Mouse (Mus musculus) forebrain, embryonic 12.5 days (tissue): ENCODE measurements around the gene Ctnnd2. TPM values are rescaled to one million over a fixed set of nuclear protein-coding genes. Genes with fewer than 3 reads are reported as not detected.

Experiments used
- ATAC-seq: fragments of 200-750 bp; cut with Nextera tagmentation; 2 replicates; pipeline ENCODE4 v1.8.0; 2017; ENCODE audit warnings: moderate TSS enrichment; ENCODE audit not compliant: low FRiP score
- H3K27ac ChIP-seq: fragments of 300-500 bp; sonication (generic); 2 replicates; pipeline ENCODE4 v1.5.1; 2016; ENCODE audit warnings: mild to moderate bottlenecking
- H3K27me3 ChIP-seq: fragments of 300-500 bp; sonication (generic); 2 replicates; pipeline ENCODE4 v1.6.1; 2016; ENCODE audit warnings: mild to moderate bottlenecking
- H3K36me3 ChIP-seq: fragments of 300-500 bp; sonication (generic); replicated peaks from 2 replicates; pipeline ENCODE4 v1.6.1; 2016; ENCODE audit warnings: mild to moderate bottlenecking
- H3K4me1 ChIP-seq: fragments of 300-500 bp; sonication (generic); 2 replicates; pipeline ENCODE4 v1.6.1; 2016
- H3K4me2 ChIP-seq: fragments of 300-500 bp; sonication (generic); 2 replicates; pipeline ENCODE4 v1.6.1; 2016; ENCODE audit warnings: mild to moderate bottlenecking, moderate library complexity
- H3K4me3 ChIP-seq: fragments of 300-500 bp; sonication (generic); replicated peaks from 2 replicates; pipeline ENCODE4 v1.5.1; 2016; ENCODE audit warnings: mild to moderate bottlenecking
- H3K9ac ChIP-seq: fragments of 300-500 bp; sonication (generic); 2 replicates; pipeline ENCODE4 v1.6.1; 2016; ENCODE audit warnings: mild to moderate bottlenecking
- H3K9me3 ChIP-seq: fragments of 300-500 bp; sonication (generic); 2 replicates; pipeline ENCODE4 v1.6.1; 2016
- WGBS: fragments of 180-500 bp; shearing (Covaris S2); methylation state at CpG from one replicate; pipeline ENCODE4 v1.1.7; 2016; 5-methylcytosine and 5-hydroxymethylcytosine counted together
- polyA plus RNA-seq: library from polyadenylated mRNA; unstranded; fragments of >200 nt; fragmentation: Nextera tagmentation; extraction: Ambion mirVana; gene quantifications from 2 replicates; pipeline ENCODE4 v1.2.1, GENCODE M21; 2016

Ctnnd2 gene
- polyA plus RNA-seq, 1 experiment from 2014 or later = 60.2 TPM

GRCm38 (mm10) chr15:30191931-30192668, 19.7 kb downstream of the Ctnnd2 start:
- H3K4me3 ChIP-seq = no peak overlapping the region
- peak; percentile 30; the same call in 1 of the 2 replicates for ATAC-seq
- H3K4me2 ChIP-seq = no peak overlapping the region
- 66% methylated on average over 5 of the region's 5 CpGs for WGBS
- H3K27ac ChIP-seq = no peak overlapping the region
- no peaks in the 10 kb centered on the region for H3K9me3 ChIP-seq
- no peak overlapping the region for H3K9ac ChIP-seq
- H3K4me1 ChIP-seq = peaks cover 6% of the 10 kb centered on the region; the same call in 1 of the 2 replicates
- H3K27me3 ChIP-seq = no peaks in the 10 kb centered on the region
- H3K36me3 ChIP-seq = no peaks in the 10 kb centered on the region

GRCm38 (mm10) chr15:30198429-30198828, 26.0 kb downstream of the Ctnnd2 start:
- no peak overlapping the region for H3K4me3 ChIP-seq
- ATAC-seq = no peak
- H3K4me1 ChIP-seq = no peaks in the 10 kb centered on the region
- H3K9ac ChIP-seq = no peak overlapping the region
- no peak overlapping the region for H3K27ac ChIP-seq
- no peaks in the 10 kb centered on the region for H3K9me3 ChIP-seq
- 88% methylated on average over 3 of the region's 3 CpGs for WGBS
- no peaks in the 10 kb centered on the region for H3K27me3 ChIP-seq
- H3K36me3 ChIP-seq = no peaks in the 10 kb centered on the region
- H3K4me2 ChIP-seq = no peak overlapping the region

GRCm38 (mm10) chr15:30199785-30200184, 27.4 kb downstream of the Ctnnd2 start:
- Histone ChIP-seq H3K4me2 (no peak overlapping the region), H3K4me3 (no peak overlapping the region), H3K9ac (no peak overlapping the region), H3K9me3 (no peaks in the 10 kb centered on the region), H3K27ac (no peak overlapping the region), H3K4me1 (no peaks in the 10 kb centered on the region), H3K27me3 (no peaks in the 10 kb centered on the region), H3K36me3 (no peaks in the 10 kb centered on the region)
- no peak for ATAC-seq
- 94% methylated on average over 1 of the region's 1 CpGs for WGBS

GRCm38 (mm10) chr15:30201211-30201610, 28.8 kb downstream of the Ctnnd2 start:
- H3K4me2 ChIP-seq = no peak overlapping the region
- no peaks in the 10 kb centered on the region for H3K36me3 ChIP-seq
- no peaks in the 10 kb centered on the region for H3K4me1 ChIP-seq
- H3K9me3 ChIP-seq = no peaks in the 10 kb centered on the region
- no peak for ATAC-seq
- H3K27ac ChIP-seq = no peak overlapping the region
- H3K4me3 ChIP-seq = no peak overlapping the region
- 96% methylated on average over 2 of the region's 2 CpGs for WGBS
- no peak overlapping the region for H3K9ac ChIP-seq
- H3K27me3 ChIP-seq = no peaks in the 10 kb centered on the region

- no peaks in the 10 kb centered on the region for H3K9me3 ChIP-seq
- no peaks in the 10 kb centered on the region for H3K27me3 ChIP-seq
- no peaks in the 10 kb centered on the region for H3K4me1 ChIP-seq
- no peak overlapping the region for H3K4me3 ChIP-seq
- H3K9ac ChIP-seq = no peak overlapping the region
- WGBS = 79% methylated on average over 3 of the region's 3 CpGs
- no peak overlapping the region for H3K4me2 ChIP-seq
- ATAC-seq = no peak
- no peak overlapping the region for H3K27ac ChIP-seq
- no peaks in the 10 kb centered on the region for H3K36me3 ChIP-seq
Observed at GRCm38 (mm10) chr15:30201617-30202016, 29.2 kb downstream of the Ctnnd2 start.

GRCm38 (mm10) chr15:30212746-30213145, 40.4 kb downstream of the Ctnnd2 start:
- H3K4me3 ChIP-seq = no peak overlapping the region
- WGBS = 53% methylated on average over 5 of the region's 5 CpGs

GRCm38 (mm10) chr15:30215871-30216270, 43.5 kb downstream of the Ctnnd2 start:
- Histone ChIP-seq H3K36me3 (no peaks in the 10 kb centered on the region), H3K9ac (no peak overlapping the region), H3K27me3 (no peaks in the 10 kb centered on the region), H3K4me1 (peaks cover 7% of the 10 kb centered on the region; the same call in 1 of the 2 replicates), H3K4me2 (no peak overlapping the region), H3K27ac (no peak overlapping the region), H3K9me3 (no peaks in the 10 kb centered on the region), H3K4me3 (no peak overlapping the region)
- ATAC-seq = no peak
- WGBS = 86% methylated on average over 4 of the region's 4 CpGs

More at GRCm38 (mm10) chr15:30212746-30213145, 40.4 kb downstream of the Ctnnd2 start:
- Histone ChIP-seq H3K9me3 (no peaks in the 10 kb centered on the region), H3K36me3 (no peaks in the 10 kb centered on the region), H3K4me1 (peaks cover 7% of the 10 kb centered on the region; the same call in 1 of the 2 replicates), H3K27ac (no peak overlapping the region), H3K4me2 (no peak overlapping the region), H3K9ac (no peak overlapping the region), H3K27me3 (no peaks in the 10 kb centered on the region)
- no peak for ATAC-seq

GRCm38 (mm10) chr15:30229112-30229511, 56.7 kb downstream of the Ctnnd2 start:
- H3K27me3 ChIP-seq = no peaks in the 10 kb centered on the region
- no peak overlapping the region for H3K4me2 ChIP-seq
- no peaks in the 10 kb centered on the region for H3K9me3 ChIP-seq
- ATAC-seq = no peak
- 93% methylated on average over 4 of the region's 4 CpGs for WGBS
- no peak overlapping the region for H3K27ac ChIP-seq
- no peak overlapping the region for H3K4me3 ChIP-seq
- H3K4me1 ChIP-seq = no peaks in the 10 kb centered on the region
- no peaks in the 10 kb centered on the region for H3K36me3 ChIP-seq
- no peak overlapping the region for H3K9ac ChIP-seq

GRCm38 (mm10) chr15:30235210-30236034, 63.0 kb downstream of the Ctnnd2 start:
- WGBS = 94% methylated on average over 10 of the region's 10 CpGs
- ATAC-seq = no peak

GRCm38 (mm10) chr15:30240881-30241280, 68.5 kb downstream of the Ctnnd2 start:
- Histone ChIP-seq H3K4me3 (no peak overlapping the region), H3K36me3 (no peaks in the 10 kb centered on the region), H3K4me1 (no peaks in the 10 kb centered on the region), H3K4me2 (no peak overlapping the region), H3K9ac (no peak overlapping the region), H3K27me3 (no peaks in the 10 kb centered on the region), H3K9me3 (no peaks in the 10 kb centered on the region), H3K27ac (no peak overlapping the region)
- ATAC-seq = no peak
- 87% methylated on average over 2 of the region's 2 CpGs for WGBS

More at GRCm38 (mm10) chr15:30235210-30236034, 63.0 kb downstream of the Ctnnd2 start:
- Histone ChIP-seq H3K4me2 (no peak overlapping the region), H3K27me3 (no peaks in the 10 kb centered on the region), H3K9me3 (no peaks in the 10 kb centered on the region), H3K27ac (no peak overlapping the region), H3K4me3 (no peak overlapping the region), H3K4me1 (peaks cover 3% of the 10 kb centered on the region; the same call in 1 of the 2 replicates), H3K9ac (no peak overlapping the region), H3K36me3 (no peaks in the 10 kb centered on the region)

GRCm38 (mm10) chr15:30268822-30269221, 96.4 kb downstream of the Ctnnd2 start:
- Histone ChIP-seq H3K4me1 (0 out of 2 replicates have a peak, but pooled peaks cover 3% of the 10 kb centered on the region), H3K4me2 (no peak overlapping the region), H3K36me3 (no peaks in the 10 kb centered on the region), H3K9me3 (no peaks in the 10 kb centered on the region), H3K4me3 (no peak overlapping the region), H3K27ac (no peak overlapping the region), H3K9ac (no peak overlapping the region), H3K27me3 (no peaks in the 10 kb centered on the region)
- WGBS = 82% methylated on average over 10 of the region's 10 CpGs
- no peak for ATAC-seq

- Histone ChIP-seq H3K4me3 (no peak overlapping the region), H3K27ac (no peak overlapping the region)
- ATAC-seq = no peak
Observed at GRCm38 (mm10) chr15:30271141-30271572, 98.8 kb downstream of the Ctnnd2 start.

More at GRCm38 (mm10) chr15:30271141-30271572, 98.8 kb downstream of the Ctnnd2 start:
- peaks cover 11% of the 10 kb centered on the region; the same call in 1 of the 2 replicates for H3K4me1 ChIP-seq
- 72% methylated on average over 8 of the region's 8 CpGs for WGBS
- no peak overlapping the region for H3K4me2 ChIP-seq
- no peaks in the 10 kb centered on the region for H3K27me3 ChIP-seq
- H3K9ac ChIP-seq = no peak overlapping the region
- H3K9me3 ChIP-seq = no peaks in the 10 kb centered on the region
- no peaks in the 10 kb centered on the region for H3K36me3 ChIP-seq
